Mouse (Mus musculus) urinary bladder, adult 2 months (tissue): ENCODE measurements around the gene Tor1aip2. TPM values are rescaled to one million over a fixed set of nuclear protein-coding genes. Genes with fewer than 3 reads are reported as not detected.
"Not testable (repeated sequence)": the region's sequence is repeated elsewhere in the genome, so short reads cannot be mapped to it uniquely, and the experiment has no call there.

Experiments used
- DNase-seq: peaks from one replicate; pipeline ENCODE4 v3.0.0; 2022; ENCODE audit warnings: low spot score
- polyA plus RNA-seq: library from polyadenylated mRNA; depleted of rRNA; stranded (reverse); fragments of >200 nt; gene quantifications from 2 replicates; pipeline ENCODE4 v1.2.3, GENCODE M21; 2012; rRNA removed

The Tor1aip2 gene
- 78.6 and 81.4 TPM in 2 replicates for polyA plus RNA-seq

- DNase-seq = no peak
These were observed at the start of gene Tor1aip2 for GRCm38 (mm10) chr1:156035269-156035929. TSS of gene Tor1aip2 (plus strand) at chr1:156035403.

- DNase-seq = no peak
These were observed 47.6 kb upstream of the Tor1aip2 start for GRCm38 (mm10) chr1:155987625-155988024.

DNA sequence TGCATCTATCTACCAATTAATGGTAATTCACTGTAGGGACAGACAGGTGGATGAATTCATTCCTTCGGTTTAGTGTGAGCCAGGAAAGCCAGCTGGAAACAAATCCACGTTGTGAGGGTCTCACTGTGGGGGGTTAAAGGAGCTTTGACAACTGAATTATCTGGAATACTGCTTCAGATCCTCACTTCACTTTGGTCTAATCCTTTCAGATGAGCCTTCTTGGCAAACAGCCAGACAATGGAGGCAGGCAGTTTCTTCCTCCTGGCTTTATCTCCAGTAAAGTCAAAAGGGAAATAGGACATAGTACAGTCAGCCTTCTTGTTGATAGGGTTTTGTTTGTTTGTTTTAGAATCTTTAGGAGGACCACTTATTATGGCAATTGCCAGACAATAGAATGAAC is 45.8 kb upstream of the Tor1aip2 start:
- no peak for DNase-seq

GRCm38 (mm10) chr1:155990391-155990790 is 44.8 kb upstream of the Tor1aip2 start:
- no peak for DNase-seq

- DNase-seq = no peak
These were observed 40.7 kb upstream of the Tor1aip2 start for GRCm38 (mm10) chr1:155994524-155994923.

- no peak for DNase-seq
These were observed 39.6 kb upstream of the Tor1aip2 start for GRCm38 (mm10) chr1:155995612-155996011.

DNA sequence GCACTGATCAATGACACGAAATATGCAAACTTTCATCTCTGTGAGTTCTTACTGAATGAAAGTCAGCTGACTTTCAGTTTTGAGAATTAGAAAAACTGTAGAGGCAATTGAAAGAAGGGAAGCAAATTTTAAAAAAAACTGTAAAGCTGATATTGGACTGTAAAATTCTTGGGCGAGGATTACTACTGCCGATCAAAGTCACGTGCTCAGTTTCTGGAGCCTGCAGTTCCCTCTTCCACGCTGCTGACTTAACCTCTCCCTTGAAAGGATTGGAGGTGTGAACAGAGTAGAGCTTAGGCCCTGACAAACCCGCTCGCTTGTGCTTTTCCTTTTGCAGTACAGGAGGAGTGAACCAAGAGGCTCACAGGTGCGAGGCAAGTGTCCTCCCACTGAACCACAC is 32.8 kb upstream of the Tor1aip2 start:
- no peak for DNase-seq

- no peak for DNase-seq
These were observed 31.8 kb upstream of the Tor1aip2 start for GRCm38 (mm10) chr1:156003201-156003935.

DNA sequence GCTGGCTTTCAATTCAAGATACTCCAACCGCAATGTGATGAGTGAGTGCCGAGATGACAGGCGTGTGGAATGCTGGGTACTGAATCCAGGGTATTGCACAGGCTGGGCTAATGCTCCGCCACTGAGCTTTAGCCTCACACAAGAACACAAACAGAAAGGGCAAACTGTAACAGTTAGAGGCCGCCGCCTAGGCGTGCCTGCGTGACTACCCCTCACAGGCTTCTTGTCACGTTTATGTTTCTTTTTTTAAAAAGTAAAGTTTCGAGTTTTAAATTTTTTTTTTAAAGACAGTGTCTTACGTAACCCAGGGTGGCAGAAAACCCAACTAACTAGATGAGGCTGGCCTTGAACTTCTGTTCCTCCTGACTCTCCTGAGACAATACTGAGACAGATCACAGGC is 29.3 kb upstream of the Tor1aip2 start:
- DNase-seq = no peak

GRCm38 (mm10) chr1:156009003-156009402 is 26.2 kb upstream of the Tor1aip2 start:
- no peak for DNase-seq

- no peak for DNase-seq
These were observed 15.4 kb upstream of the Tor1aip2 start for GRCm38 (mm10) chr1:156019800-156020199.

DNA sequence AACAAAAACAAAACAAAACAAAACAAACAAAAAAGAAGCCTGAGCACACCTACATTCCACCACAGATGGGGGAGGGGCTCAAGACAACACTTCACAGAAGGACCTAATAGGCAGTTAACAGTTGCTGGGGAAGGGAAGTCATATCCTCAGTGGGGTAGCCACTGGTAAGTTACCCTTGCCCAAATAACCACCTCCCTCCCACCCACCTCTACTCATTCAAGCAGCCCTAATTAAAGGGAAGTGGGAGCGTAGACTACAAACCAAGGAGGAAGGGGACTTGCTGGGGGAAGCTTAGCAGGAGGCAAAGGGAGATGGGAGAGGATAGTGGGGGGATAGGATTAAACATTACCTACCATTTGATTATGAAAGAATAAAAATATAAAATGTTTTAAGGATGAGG is 14.8 kb upstream of the Tor1aip2 start:
- DNase-seq = no peak

DNA sequence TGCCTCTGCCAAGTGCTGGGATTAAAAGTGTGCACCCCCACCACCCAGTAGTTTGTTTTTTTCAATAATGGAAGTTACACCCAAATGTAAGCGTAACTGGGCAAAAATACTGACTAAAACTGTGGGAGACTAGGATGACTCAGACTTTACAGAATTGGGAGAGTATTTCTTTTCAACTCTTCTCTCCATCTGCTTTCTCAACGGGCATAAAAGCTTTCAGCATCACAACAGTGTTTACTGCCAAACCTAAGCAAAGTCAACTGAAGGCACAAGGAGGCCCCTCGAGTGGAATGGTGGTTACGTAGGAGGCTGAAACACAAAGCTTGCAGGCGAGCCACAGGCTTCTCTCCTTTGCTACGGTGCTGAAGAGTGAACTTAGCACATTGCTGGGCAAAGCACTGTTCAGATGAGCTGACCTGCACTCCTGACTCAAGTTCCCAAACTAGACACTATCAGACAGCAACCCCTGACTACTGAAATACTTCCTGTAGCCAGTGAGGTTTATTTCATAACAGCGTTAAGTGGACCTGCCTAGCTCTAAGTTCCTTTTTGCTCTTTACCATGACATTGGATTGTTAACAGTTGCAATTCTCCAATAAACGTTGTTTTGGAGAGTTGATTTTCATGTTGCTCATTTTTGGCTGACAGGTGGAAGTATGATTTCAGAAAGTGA is 10.2 kb upstream of the Tor1aip2 start:
- no peak for DNase-seq

- no peak for DNase-seq
These were observed 7.4 kb upstream of the Tor1aip2 start for GRCm38 (mm10) chr1:156027849-156028248.

DNA sequence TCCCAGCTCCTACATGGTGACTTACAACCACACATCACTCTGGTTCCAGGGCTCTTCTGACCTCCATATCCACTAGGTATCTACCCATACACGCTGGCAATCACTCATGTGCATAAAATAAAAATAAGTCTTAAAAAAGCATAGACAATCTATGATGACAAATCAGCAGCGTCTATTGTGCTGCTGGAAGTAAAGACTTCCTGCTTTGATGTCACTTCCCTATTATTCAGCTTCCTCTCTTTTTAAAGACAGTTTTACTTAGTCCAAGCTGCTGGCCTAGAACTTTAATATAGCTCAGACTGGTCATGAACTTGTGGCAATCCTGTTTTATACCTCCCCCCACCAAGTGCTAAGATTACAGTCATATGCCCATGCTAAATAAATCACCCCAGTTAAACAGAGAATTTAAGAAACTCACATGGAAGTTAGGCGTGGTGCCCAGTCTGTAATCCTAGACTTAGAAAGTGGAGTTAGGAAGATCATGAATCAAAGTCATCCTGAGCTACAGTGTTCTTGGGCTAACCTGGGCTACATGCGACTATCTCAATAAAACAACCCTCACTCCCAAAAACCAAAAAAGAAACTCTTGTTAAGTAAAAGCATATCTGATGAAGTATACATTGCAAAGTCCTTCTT is 6.7 kb upstream of the Tor1aip2 start:
- DNase-seq = no peak

DNA sequence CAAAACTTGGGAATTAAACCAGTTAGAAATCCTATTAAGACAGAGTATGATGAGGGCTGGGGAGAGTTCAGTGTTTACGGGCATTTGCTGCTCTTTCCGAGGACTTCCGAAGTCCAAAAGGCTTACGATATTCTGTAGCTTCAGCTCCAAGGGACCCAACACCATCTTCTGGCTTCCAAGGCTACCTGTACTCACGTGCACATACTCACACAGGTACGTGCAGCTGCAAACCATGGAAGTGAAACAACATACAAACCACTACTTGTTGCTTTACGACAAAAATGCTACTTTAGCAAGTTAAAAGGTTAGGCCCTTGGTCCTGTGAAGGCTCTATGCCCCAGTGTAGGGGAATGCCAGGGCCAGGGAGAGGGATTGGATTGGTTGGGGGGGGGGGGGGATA is 1.3 kb upstream of the Tor1aip2 start:
- DNase-seq = no peak

GRCm38 (mm10) chr1:156034661-156035060 is 542 bp upstream of the Tor1aip2 start:
- no peak for DNase-seq

DNA sequence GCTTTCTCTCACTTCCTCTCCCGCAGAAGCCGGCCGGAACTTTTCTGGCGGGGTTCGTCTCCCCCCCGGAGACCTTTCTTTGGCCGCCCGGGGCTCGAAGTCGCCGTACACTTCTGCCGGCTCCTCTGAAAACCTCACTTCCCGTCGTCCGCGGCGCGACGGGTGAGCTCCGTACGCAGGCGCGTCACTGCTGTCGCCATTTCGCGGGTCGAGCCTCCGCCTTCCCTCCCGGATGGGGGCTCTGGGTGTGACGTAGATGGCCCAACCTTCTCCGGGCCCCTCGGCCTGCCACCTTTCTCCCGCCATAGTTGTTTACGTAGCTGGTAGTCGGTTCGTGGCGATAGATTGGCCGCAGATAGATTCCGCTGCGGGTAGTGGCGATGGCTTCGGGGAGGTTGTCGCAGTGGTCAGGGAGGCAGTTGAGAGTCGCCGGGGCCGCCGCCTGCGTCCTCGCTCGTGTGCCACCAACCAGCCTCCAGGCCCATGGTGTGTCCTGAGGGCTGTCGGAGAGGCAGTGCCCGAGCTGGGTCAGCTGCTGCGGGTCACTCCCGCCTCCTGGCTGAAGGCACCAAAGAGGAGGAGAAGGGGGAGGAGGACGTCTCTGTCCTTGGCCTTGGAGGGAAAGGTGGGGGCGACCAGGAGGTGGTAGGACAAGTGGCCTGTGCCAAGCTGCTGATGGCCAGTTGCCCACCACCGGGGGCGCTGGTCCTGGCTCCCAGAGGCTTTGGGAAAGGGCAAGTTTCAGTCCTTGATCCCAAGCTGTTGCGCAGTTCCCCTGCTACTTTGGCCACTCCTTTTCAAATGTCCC is 931 bp downstream of the Tor1aip2 start, which contains the start of gene Tor1aip1:
Gene Tor1aip1, minus strand, starts transcription at position 551 of the 808 bp plus-strand sequence.
- DNase-seq = peak; percentile 92

GRCm38 (mm10) chr1:156037144-156037583 is 2.0 kb downstream of the Tor1aip2 start:
- DNase-seq = no peak

GRCm38 (mm10) chr1:156039989-156040388 is 4.8 kb downstream of the Tor1aip2 start:
- not testable (repeated sequence) for DNase-seq

DNA sequence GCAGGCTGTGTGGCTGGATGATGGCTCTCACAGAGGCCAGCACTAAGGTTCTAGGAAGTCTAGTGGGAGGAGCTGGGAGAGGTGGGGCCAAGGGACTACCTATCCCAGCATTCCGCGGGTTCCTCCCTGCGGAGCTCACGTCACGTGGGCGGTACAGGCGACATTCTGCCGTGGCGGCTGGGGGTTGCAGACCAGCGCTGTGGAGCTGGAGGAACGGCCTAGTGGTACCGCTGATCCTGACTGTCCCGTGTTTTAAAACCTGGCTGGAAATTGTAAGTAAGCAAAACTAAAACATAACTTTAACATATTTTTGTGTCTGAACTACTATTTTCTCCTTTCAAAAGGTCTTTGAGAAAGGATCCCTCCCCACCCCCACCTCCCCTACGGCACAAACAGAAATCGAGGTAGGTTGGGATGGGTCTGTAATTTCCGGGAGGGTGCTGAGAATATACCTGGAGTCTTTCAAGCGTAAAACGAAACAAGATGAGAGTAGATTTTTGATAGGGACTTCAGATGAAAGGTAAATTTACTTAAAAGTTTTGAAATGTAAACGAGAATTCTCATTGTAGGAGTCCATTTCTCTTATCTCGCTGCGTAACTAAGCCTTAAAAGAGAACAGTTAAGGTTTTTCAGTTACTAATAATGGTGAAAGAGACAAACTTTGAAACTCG is 5.7 kb downstream of the Tor1aip2 start:
- peak; percentile 78 for DNase-seq
